Mouse (Mus musculus): ENCODE data around the gene Hivep3. TPM values are rescaled to one million over a fixed set of nuclear protein-coding genes. Genes with fewer than 3 reads are reported as not detected.
A peak's percentile ranks its signal among the peaks of the same experiment; 100 is the strongest.

Hivep3 gene
- total RNA-seq, 4 experiments from 2014 or later, result 8.1 to 28.5 (median 18.5) TPM

DNA sequence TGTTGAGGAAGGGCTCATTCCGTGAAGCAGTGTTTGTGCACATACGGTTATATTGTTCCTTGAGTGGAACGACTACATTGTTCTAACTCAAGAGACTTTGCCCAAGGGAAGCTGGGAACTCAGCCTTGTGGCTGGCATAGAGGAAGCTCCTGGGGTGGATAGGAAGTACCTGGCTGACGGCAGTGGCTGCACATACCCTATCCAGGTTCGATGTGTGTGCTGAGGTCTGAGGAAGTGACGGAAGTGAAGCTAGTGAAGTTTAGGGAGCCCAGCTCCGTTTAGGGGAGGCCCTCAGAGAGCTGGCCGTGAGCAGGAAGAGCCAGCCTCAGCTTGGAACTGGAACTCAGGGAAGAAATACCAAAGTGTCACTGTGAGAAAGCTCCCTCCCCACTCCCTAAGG is 374.2 kb downstream of the Hivep3 start:
- no peak for DNase-seq

- DNase-seq, result no peak
Observed at GRCm38 (mm10) chr4:120115516-120115915, 381.9 kb downstream of the Hivep3 start.

DNA sequence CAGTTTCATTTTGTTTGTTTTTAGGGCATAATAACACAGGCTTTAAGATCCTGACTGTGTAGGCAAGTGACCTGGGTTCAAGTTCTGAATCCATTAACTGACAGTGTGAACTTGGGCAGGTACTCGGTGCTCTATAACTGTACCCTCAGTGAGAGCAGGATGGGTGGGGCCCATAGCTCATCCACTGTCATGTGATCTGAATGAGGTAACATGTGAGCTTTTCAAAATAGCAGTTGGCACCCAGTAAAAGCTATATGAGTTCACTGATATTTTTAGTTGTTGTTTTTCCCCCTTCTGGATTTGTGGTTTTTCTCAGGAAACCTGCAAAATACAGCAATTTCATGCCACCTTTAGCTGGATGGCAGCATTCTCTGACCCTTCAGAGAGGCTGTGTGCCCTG is 382.7 kb downstream of the Hivep3 start:
- no peak for DNase-seq

GRCm38 (mm10) chr4:120120276-120120675 is 386.7 kb downstream of the Hivep3 start:
- peak; percentile 37 for DNase-seq

GRCm38 (mm10) chr4:120124656-120125055 is 391.1 kb downstream of the Hivep3 start:
- DNase-seq, result no peak

GRCm38 (mm10) chr4:120126047-120126446 is 392.5 kb downstream of the Hivep3 start:
- DNase-seq, result no peak

DNA sequence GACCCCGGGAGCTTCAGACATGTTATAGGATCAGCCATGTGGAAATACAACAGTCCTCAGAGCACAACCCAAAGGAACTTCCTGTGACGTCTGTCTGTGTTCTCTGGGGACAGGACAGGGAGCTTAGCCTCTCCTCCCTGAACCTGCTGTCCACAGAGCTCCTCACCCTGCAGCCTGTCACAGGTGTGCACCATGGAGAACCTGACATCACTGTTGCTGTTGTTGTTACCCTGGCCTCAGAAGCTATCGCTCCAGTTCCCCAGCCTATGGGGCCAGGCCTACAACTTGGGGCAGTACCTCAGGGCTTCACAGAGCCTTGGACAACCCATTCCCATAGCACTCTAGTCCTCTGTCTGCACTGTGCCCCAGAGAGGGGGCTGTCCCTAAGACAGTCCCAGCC is 393.7 kb downstream of the Hivep3 start:
- no peak for DNase-seq

GRCm38 (mm10) chr4:120128033-120128432 is 394.4 kb downstream of the Hivep3 start:
- peak; percentile 85 for DNase-seq

DNA sequence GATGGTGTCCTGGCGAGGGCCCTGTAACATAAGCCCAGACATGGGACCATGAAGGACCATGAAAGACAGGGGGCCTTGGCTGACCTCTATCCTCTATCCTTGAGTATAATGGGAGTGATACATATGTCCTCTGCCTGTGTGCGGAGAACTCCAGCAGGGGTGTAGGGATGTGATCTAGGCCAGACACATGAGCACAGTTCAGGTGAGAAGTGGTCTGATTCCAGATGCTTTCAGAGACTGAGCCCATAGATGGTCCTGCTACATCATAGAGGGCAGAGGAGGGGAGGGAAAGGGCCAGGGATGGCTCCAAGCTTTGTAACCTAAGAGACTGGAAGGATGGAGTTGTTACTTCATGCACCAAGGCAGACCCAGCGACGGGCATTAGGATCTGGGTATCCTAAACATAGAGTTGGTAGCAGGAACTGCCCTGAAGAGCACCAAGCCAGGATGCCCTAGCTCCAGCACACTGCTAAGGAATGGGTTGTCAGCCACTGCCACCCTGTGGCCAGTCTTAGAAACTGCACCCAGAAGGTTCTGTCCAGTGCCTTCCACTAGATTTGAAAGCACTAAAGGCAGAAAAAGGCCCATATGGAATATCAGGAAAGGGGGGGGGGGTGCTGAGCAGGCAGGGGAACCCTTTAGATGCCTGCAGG is 395.8 kb downstream of the Hivep3 start:
- no peak for DNase-seq

DNA sequence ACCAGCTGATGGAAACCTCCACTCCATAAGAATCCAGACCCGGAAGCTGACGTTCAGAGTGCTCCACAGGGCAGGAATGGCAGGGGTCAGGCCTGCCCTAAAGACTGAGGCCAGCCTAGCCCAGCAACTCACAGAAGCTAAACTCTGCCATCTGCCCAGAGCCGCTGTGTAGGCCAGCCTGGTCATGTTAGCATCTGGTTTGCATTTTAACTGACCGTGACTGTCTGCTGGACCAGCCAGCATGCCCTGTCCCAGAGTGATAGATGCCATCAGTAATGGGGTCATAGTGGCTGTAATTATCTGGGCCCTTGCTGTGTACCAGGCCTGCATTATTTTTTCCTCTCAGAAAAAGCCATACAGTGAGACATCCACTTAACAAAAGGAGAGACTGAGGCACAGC is 397.3 kb downstream of the Hivep3 start:
- DNase-seq, result no peak

DNA sequence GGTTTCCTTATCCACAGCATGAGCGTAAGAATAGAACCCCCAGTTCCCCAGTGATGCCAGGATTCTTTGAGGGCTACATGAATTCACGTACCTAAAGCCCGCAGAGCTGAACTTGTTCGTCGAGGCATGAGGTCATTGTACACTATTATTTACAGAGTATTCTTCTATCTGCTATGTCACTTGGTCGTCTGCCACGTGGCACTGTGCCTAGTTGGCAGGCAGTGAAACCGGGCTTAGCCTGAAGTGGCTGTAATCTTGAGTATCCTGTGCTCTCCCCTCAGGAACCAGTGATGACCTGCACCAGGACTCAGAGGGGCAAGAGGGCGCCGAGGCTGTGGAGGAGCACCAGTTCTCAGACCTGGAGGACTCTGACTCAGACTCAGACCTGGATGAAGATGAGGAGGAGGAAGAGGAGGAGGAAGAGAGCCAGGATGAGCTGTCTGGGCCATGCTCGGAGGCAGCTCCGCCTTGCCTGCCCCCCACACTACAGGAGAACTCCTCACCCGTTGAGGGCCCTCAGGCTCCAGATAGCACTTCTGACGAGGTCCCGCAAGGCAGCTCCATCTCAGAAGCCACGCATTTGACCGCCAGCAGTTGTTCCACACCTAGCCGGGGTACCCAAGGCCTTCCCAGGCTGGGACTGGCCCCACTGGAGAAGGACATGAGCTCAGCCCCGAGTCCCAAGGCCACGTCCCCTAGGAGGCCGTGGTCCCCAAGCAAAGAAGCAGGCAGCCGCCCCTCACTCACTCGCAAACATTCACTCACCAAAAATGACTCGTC is 398.0 kb downstream of the Hivep3 start:
- DNase-seq, result peak; percentile 89

DNA sequence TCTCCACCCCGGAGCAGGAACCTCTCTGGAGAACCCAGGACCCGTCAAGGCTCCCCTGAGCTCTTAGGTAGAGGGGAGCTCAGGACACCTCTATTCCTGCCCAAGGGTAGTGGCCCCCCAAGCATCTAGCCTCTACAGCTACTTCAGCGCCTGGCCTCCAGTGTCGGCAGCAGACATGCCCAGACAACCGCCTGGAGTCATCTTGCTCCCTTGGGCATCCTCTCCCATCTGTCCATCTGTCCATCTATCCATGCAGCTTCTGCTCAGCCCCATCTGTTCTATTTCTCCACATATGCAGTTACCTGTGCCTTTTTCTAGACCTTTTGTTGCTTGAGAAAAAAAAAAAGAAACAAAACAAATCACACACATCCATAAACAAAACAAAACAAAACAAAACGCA is 400.6 kb downstream of the Hivep3 start:
- no peak for DNase-seq

DNA sequence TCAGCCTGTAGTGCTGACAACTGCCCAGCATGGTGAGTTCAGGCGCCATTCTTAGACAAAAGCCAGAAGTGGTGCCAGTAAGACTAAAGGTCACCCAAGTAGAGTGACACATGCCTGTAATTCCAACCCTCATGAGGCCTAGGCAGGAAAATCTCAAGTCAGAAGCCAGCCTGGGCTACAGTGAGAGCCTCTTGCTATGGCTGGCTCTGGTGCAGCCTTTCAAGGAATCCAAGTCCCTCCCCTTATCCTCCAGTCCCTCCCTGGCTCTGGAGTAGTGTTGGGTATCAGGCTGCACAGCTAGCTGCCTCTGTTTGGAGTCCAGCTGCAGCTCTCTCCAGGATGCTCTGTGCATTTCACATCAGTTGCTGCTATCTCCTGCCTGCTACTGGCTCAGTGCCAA is 408.2 kb downstream of the Hivep3 start:
- DNase-seq, result no peak

DNA sequence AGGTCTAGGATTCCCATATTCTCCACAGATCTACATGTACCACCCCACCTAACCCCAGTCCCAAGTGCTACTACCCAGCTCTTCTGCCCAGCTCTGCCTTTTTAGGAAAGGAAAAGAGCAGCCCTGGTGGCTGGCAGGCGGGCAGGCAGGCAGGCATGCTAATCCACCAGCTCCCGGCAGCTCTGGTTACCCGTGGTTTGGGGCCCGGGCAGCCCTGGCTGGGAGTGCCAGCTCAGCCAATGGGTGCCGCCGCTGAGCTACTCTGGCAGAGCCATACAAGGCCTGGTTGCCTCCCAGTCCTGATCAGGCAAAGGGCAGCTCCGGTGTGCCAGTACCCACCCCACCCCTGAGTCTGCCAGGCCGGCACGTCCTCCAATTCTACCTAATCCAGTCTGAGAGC is 409.3 kb downstream of the Hivep3 start:
- DNase-seq, result no peak

DNA sequence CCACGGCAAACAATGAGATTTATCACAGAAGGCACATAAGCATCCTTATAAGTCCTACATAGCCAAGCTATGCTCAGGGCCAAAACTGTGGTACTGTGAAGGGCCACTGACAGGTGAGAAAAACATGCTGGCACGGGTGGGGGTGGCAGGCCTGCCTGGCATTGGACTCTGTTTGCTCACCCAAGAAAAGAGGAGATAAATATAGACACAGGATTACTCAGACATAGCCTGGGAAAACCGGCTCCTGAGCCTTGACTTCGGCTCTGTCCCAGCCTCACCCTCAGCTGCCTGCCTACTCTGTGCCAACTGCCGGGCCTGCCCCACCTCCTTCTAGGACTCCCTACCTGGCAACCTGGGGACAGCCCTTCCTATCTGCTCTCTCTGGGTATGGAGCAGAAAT is 410.8 kb downstream of the Hivep3 start:
- DNase-seq, result no peak

DNA sequence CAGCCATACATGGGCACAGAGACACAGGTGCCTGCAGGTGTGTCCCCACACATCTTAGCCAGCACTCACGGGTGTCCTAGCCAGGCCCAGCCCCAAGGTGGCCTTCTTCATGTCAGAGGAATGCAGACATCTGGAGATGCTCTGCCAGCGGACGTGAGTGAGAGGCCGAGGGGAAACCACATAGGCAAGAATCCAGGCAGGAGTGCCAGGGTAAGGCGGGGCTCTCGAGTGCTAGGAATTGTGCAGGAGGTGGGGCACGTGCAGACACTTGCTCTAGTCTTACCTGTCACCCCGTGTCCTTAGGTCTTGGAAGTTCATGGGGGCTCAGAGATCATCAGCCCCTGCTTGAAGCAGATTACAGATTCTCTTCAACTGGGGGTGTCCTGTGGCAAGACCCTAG is 412.3 kb downstream of the Hivep3 start:
- no peak for DNase-seq

- DNase-seq, result peak; percentile 87
Observed at GRCm38 (mm10) chr4:120148291-120149141, 414.9 kb downstream of the Hivep3 start.

DNA sequence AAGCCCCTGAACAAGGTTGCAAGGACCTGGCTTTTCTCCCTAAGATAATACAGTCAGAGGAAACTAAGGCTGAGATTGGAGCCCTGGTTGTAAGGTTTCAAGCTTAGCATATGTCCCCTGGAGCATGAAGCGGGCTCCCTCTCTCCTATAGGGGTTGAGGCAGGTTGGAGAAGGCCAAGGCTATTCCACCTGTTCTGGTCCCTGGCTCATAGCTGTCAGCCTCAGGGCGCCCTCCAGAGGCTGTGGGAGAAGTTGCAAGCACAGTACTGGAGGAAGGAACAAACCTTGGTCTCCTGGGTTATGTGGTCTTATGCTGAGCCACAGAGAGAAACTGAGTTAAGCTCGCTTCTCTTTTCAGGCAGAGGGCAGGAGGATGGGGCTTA is 415.5 kb downstream of the Hivep3 start:
- DNase-seq, result no peak

- DNase-seq, result no peak
Observed at GRCm38 (mm10) chr4:120150345-120150920, 416.8 kb downstream of the Hivep3 start.

- no peak for DNase-seq
Observed at GRCm38 (mm10) chr4:120151906-120152305, 418.3 kb downstream of the Hivep3 start.

DNA sequence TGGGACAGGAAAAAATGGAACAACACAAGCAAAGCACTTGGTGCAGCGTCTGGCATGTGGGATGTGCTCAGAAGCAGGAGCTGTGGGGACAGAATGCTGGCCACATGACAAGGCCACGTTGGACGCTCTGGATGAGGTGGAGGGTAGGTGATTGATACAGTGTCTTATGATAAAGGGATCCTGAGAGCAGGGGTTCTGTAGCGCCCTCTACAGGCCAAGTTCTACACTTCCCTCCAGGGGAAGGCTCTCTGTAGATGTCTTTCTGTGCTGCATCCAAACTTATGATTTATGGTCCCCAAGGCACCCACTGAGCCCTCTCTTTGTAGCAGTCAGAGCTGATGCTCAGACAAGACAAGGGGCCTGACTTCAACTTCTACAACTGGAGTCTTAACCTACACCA is 419.1 kb downstream of the Hivep3 start:
- DNase-seq, result no peak

GRCm38 (mm10) chr4:120153736-120154135 is 420.2 kb downstream of the Hivep3 start:
- no peak for DNase-seq

Measured in adrenal gland, adult 8-10 months (tissue).